Mouse (Mus musculus) heart, adult 8-10 months (tissue): ENCODE data around the gene Zfhx3. TPM values are rescaled to one million over a fixed set of nuclear protein-coding genes. Genes with fewer than 3 reads are reported as not detected.

ENCODE experiments used
- DNase-seq: peaks from one replicate; pipeline ENCODE4 v3.0.0; 2022; ENCODE audit warnings: low spot score
- total RNA-seq, 4 experiments: library from RNA; stranded (reverse); gene quantifications; 2 replicates each; pipeline ENCODE4 v1.2.4; 2022

The Zfhx3 gene
- total RNA-seq, 4 experiments from 2014 or later = 7.7 to 8.0 (median 7.8) TPM

DNA sequence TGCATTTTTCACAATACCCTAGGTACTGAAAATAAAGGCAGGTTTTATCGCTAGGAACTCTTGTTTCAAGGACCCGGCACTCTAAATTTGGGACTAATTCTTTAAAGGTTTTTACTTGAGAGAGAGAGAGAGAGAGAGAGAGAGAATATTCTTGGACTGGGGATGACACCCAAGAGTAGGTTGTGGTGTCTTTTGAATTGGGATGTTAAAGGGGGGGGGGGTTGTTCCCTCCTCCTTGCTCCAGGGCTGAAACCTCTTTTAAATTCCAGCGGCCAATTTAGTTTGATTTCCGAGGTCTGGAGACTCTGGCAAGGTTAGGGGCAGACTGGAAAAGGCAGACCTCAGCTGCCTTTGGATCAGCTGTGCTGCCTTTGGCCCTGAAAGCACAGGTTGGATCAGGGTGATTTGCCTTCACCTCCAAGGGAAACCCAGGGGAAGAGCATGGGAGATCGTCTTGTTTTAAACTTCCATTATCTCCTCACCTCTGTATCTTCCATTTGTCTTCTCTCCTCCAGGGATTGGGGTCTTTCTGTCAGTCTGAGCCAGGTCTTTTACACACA, 755.7 kb downstream of the Zfhx3 start:
- no peak for DNase-seq

DNA sequence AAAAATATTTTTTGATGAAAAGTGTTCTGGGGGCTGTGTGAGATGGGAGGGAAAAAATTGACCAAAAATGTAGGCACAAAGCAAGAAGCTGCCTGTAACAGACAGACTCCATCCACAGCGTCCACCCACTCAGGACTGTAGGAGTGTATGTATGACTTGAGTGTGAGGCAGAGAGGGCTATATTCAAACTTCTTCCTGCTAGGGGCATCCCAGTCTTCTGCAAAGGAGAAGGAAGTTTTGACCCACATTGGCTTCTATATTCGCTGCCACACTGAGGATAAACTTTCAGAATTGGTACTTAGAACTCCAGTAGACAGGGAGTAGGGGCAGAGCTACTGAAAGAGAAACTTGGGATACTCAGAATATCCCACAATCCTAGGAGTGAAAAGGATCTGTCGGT, 756.6 kb downstream of the Zfhx3 start:
- no peak for DNase-seq

- DNase-seq = no peak
Measured at GRCm38 (mm10) chr8:108699454-108700345, 757.3 kb downstream of the Zfhx3 start.

DNA sequence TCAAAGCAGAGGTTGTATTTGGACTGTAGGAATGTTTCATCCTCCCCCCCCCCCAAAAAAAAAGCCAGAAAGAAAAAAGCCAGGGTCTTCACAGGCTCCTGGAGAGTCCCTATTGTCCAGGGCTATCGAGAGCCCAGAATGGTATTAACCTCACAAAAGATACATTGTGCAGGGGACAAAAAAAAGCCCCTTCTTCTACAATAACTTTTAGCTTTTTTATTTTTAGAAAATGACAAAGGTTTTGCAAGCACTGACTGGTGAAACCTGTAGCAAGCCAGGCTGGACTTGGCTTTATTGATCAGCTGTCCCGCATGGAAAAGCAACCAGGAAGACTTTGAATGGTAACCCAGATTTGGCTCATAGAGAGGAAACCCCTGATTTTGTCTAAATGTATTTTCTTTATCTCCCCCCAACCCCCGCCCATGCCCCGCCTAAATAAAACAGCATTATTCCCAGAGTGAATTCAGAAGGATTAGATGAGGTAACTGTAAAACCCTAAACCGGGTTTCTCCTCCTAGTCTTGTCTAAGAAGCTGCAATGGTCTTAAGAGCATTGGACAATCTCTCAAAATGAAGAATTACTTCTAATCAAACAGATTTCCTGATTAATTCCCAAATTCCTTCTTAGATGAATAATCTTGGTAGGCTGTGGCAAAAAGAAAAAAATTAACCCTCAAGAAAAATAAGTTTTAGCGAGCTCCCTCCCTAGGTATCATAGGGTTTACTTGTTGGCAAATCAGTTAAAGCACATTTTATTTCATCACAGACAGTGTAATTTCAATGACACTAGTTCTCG, 759.1 kb downstream of the Zfhx3 start:
- no peak for DNase-seq

- DNase-seq = no peak
Measured at GRCm38 (mm10) chr8:108702201-108702600, 759.8 kb downstream of the Zfhx3 start.

DNA sequence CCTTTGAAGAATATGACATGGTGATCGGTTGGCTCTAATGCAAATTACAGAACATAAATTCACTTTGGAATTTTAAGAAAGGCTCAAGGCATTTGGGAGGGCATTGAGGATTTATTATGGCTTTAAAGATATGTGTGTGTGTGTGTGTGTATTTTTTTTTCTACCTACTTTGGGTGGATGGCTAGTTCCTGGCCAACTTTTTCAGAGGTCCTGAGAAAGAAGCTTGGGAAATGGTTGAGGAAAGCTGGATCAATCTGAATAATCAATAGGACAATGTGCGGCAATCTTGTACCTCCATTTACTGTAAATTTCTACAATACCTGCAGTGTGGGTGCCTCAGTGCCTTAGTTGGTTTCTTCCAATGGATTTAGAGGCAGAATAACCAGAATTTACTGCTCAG, 763.3 kb downstream of the Zfhx3 start:
- no peak for DNase-seq

DNA sequence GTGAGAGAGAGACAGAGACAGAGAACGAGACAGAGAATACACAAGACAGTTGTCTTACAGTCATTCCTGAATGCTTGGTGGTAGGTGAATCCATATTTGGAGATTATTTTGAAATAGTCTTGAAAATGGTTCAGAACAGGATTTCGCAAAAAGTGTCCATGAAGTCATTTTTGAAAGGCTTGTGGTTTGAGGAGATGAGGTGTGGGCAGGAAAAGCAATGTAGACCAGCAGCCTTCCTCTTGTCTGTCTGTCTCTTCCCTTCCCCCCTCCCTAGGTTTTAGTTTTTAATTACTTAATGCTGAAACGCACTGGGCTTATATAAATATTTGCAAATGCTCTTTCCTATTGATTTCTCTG, 764.0 kb downstream of the Zfhx3 start:
- DNase-seq = no peak

GRCm38 (mm10) chr8:108706848-108707541, 764.6 kb downstream of the Zfhx3 start:
- no peak for DNase-seq

- DNase-seq = no peak
Measured at GRCm38 (mm10) chr8:108707576-108708281, 765.3 kb downstream of the Zfhx3 start.

DNA sequence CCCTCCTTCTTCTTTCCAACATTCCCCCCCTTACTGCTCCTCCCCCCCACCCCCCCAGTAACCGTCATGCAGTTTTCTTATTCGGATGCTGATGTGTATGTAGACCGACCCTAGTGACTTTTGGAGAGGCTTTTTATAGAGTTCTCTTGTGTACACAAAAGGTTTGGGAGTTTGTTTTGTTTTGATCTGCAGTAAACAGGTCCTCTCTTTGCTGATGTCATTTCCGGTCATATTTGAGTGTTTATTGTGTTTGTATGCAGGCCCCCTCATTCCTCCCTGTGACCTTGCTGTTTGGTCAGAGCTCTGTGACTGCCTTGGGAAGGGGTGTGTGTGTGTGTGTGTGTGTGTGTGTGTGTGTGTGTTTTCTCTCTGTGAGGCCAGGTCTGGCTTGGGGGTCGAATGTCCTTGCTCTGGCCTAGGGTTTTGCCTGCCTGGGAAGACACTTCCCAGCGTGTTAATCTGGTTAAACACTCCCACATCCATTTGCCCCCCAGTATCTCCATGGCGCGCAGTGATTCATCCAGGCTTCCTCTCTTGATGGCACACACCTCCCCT, 766.5 kb downstream of the Zfhx3 start:
- no peak for DNase-seq

DNA sequence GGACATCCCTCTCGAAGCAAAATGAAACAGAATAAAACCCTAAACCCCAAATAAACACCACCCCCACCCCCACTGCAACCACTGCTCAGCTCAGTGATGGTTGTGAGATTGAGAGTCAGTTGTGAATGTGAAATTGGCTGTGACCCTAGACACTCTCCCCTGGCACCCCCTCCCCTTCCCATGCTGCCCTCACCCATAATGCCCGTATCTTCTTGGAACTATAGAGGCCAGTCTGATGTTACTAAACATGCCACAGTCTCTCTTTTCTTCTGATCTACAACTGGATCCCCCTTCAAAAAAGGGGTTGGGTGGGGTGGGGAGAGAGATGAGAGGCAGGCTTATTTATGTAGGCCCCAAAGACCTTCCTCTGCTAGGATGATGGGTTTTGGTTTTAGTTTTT, 767.0 kb downstream of the Zfhx3 start:
- DNase-seq = no peak

GRCm38 (mm10) chr8:108709928-108710606, 767.6 kb downstream of the Zfhx3 start:
- no peak for DNase-seq

DNA sequence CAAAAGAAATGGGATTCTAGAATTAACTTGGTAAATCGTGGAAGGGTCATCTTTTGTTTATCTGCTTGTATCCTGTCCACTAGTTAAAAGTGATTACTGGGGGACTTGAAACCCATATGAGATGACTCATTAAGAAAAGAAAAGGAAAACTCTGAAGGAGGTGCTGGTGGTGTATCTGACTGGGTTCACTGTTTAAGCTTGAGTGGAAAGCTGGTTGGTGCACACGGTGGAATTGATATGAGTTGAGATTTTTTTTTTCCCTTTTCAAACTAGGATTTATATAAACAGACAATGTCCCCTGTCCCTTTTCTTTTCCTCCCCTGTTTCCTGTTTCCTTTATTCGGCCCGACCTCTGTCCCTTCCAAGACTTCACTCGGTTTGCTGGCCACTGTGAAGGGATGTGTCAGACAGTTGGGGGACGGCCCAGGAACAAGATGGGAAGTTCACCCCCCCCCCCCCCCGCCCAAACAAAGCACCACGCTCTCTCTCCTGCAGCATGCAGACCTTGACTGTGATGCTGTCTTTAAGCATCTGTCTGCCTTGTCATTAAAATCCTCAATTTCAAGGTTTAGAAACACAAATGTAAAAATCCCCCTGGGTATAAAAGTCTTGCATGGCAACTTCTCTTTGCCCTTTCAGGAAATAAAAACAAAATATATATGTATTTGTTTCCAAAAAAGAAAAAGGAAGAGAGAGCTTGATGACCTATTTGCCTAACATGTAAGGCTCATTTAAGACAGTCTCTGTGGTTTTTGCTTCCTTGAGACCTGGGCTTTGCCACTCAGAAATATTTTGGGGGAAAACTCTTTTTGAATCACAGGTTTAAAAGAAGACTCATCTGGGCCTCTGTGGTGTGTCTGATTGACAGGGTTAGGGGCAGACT, 768.4 kb downstream of the Zfhx3 start:
- no peak for DNase-seq

DNA sequence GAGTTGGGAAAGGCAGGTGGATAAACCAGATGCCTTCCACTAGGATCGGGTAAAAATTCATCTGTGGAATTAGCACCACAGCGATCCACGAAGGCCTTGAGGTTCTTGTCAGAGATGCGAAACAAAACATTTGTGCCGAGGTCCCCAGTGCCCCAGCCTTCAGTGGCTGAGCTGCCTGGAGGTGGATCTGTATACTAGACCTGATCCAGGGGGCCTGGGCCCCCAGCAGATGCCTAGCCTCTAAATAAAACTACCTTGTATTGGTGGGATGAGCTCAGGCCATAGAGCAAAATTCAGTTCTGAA, 769.0 kb downstream of the Zfhx3 start:
- no peak for DNase-seq

GRCm38 (mm10) chr8:108712001-108712411, 769.6 kb downstream of the Zfhx3 start:
- no peak for DNase-seq

DNA sequence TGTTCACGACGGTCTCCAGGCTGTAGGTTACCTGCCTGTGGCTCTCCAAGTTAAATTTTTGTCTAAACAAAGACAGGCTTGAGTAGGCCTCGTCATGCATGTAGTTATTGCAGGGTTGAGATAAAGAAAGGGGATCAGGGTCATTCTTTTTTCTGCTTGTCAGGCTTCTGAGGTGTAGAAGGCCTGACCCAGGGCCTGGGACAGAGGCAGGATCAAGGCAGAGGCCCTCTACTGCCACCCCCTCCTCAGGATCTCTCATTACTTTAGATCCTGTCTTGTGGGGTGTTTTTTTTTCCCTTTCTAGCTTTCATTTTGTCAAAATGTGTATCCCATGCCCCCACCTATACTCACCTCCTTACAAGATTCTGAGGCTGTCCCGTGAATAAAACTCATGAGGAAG, 770.2 kb downstream of the Zfhx3 start:
- DNase-seq = no peak

DNA sequence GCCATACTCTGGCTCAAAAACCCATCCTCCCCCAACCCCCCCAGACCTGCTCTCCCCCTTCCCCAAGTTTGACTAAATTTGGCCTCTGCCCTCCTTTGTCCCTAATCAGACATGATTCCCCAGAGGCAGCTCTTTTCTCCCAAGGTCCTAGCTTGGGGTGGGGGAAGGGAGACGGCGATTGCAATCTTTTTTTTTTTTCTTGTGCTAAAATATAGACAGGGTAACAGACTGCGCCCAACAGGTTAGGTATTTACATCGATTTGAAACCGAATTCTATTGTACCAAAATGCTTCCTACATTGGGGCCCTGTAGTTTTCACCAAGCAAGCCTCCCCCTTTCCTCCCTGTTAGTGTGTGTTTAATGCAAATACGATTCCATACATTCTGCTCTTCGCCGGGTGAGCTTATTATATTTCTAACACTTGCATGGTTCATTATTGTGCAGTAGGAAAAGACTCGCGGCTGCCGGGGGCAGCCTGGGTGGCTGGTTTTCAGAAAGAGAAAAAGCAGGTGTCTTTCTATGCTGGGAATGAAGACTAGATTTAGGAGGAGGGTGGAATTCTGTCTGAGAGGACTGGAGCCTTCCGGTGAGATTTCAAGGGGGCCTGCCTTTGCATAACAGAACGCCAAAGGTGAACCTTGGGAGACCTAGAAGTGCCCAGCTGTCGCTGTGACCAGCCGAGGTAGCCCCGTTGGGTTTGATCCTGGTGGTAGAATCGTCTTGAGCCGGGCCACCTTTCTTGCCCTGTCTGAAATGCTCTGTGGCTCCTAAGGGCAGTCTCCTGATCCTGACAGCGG, 771.1 kb downstream of the Zfhx3 start:
- DNase-seq = no peak

GRCm38 (mm10) chr8:108714143-108714635, 771.7 kb downstream of the Zfhx3 start:
- peak; percentile 61 for DNase-seq
